Mouse (Mus musculus) lung, adult 2 months (tissue): ENCODE measurements around the gene Gnai2. TPM values are rescaled to one million over a fixed set of nuclear protein-coding genes. Genes with fewer than 3 reads are reported as not detected.

Experiments
- DNase-seq: peaks from one replicate; pipeline ENCODE4 v3.0.0; 2022
- H3K4me1 ChIP-seq: fragments of 200-500 bp; 2 replicates; pipeline ENCODE4 v1.6.1; 2011; ENCODE audit warnings: low read length; ENCODE audit not compliant: control insufficient read depth, insufficient read depth
- H3K4me3 ChIP-seq: fragments of 200-500 bp; replicated peaks from 2 replicates; pipeline ENCODE3; 2011; ENCODE audit warnings: low read depth, mild to moderate bottlenecking, control low read depth, low read length; ENCODE audit errors: extremely low read depth
- CTCF ChIP-seq: fragments of 200-500 bp; IDR thresholded peaks from 2 replicates; pipeline ENCODE4 v1.5.1; 2011; ENCODE audit warnings: mild to moderate bottlenecking, low read length, control low read depth; ENCODE audit not compliant: insufficient read depth
- POLR2A ChIP-seq: fragments of 200-500 bp; IDR thresholded peaks from 2 replicates; pipeline ENCODE4 v1.6.1; 2011; ENCODE audit warnings: low read depth, mild to moderate bottlenecking, control low read depth, low read length, borderline replicate concordance; ENCODE audit errors: extremely low read depth
- WGBS: fragments of 180-500 bp; shearing (Covaris S2); methylation state at CpG from one replicate; pipeline ENCODE4 v1.1.7; 2018; 5-methylcytosine and 5-hydroxymethylcytosine counted together
- polyA plus RNA-seq: library from polyadenylated mRNA; depleted of rRNA; stranded (reverse); fragments of >200 nt; gene quantifications from 2 replicates; pipeline ENCODE4 v1.2.3, GENCODE M21; 2012

Gene Gnai2
- polyA plus RNA-seq, 1 experiment = 991 TPM

GRCm38 (mm10) chr9:107633661-107634405 is 1.3 kb downstream of the Gnai2 start:
- under 1% methylated on average over 15 of the region's 15 CpGs for WGBS
- peaks cover 45% of the 10 kb centered on the region for H3K4me1 ChIP-seq
- no peak for DNase-seq

GRCm38 (mm10) chr9:107633091-107633660 is 2.0 kb downstream of the Gnai2 start:
- H3K4me3 ChIP-seq = peak overlapping the region; percentile 87
- no peak for TF ChIP-seq CTCF
- TF ChIP-seq POLR2A = peak; percentile 83; the same call in 1 of the 2 replicates
- H3K4me1 ChIP-seq = peaks cover 51% of the 10 kb centered on the region
- peak; percentile 83 for DNase-seq
- WGBS = 1% methylated on average over 33 of the region's 33 CpGs

More at GRCm38 (mm10) chr9:107633661-107634405, 1.3 kb downstream of the Gnai2 start:
- TF ChIP-seq POLR2A (0 out of 2 replicates have a peak, but pooled peaks have one; percentile 6), CTCF (no peak)
- peak overlapping the region; percentile 87 for H3K4me3 ChIP-seq

GRCm38 (mm10) chr9:107632478-107632877 is 2.7 kb downstream of the Gnai2 start:
- Histone ChIP-seq H3K4me1 (peaks cover 58% of the 10 kb centered on the region), H3K4me3 (peak overlapping the region; percentile 87)
- TF ChIP-seq POLR2A (peak; percentile 20; the same call in 1 of the 2 replicates), CTCF (no peak)
- DNase-seq = peak; percentile 60
- 15% methylated on average over 6 of the region's 6 CpGs for WGBS

- Histone ChIP-seq H3K4me1 (peaks cover 60% of the 10 kb centered on the region), H3K4me3 (no peak overlapping the region)
- no peak for TF ChIP-seq CTCF
- no peak for TF ChIP-seq POLR2A
- 80% methylated on average over 8 of the region's 8 CpGs for WGBS
- no peak for DNase-seq
Measured at GRCm38 (mm10) chr9:107631861-107632260, 3.3 kb downstream of the Gnai2 start.

GRCm38 (mm10) chr9:107631311-107631826 is 3.8 kb downstream of the Gnai2 start:
- no peak overlapping the region for H3K4me3 ChIP-seq
- 45% methylated on average over 9 of the region's 9 CpGs for WGBS
- H3K4me1 ChIP-seq = peaks cover 65% of the 10 kb centered on the region
- DNase-seq = no peak
- TF ChIP-seq CTCF = no peak
- no peak for TF ChIP-seq POLR2A

- WGBS = 9% methylated on average over 4 of the region's 4 CpGs
- H3K4me1 ChIP-seq = peaks cover 66% of the 10 kb centered on the region
- TF ChIP-seq CTCF = no peak
- no peak for TF ChIP-seq POLR2A
- peak; percentile 13 for DNase-seq
- no peak overlapping the region for H3K4me3 ChIP-seq
Measured at GRCm38 (mm10) chr9:107630576-107630975, 4.6 kb downstream of the Gnai2 start.

GRCm38 (mm10) chr9:107629901-107630425 is 5.2 kb downstream of the Gnai2 start:
- 22% methylated on average over 14 of the region's 14 CpGs for WGBS
- Histone ChIP-seq H3K4me3 (no peak overlapping the region), H3K4me1 (peaks cover 71% of the 10 kb centered on the region)
- DNase-seq = peak; percentile 28
- no peak for TF ChIP-seq CTCF
- no peak for TF ChIP-seq POLR2A

- no peak for TF ChIP-seq CTCF
- no peak for TF ChIP-seq POLR2A
- DNase-seq = no peak
- WGBS = 14% methylated on average over 4 of the region's 4 CpGs
- Histone ChIP-seq H3K4me3 (no peak overlapping the region), H3K4me1 (peaks cover 76% of the 10 kb centered on the region)
Measured at GRCm38 (mm10) chr9:107629411-107629730, 5.8 kb downstream of the Gnai2 start.

GRCm38 (mm10) chr9:107628721-107629410 is 6.3 kb downstream of the Gnai2 start:
- Histone ChIP-seq H3K4me3 (peak overlapping the region; percentile 45), H3K4me1 (peaks cover 81% of the 10 kb centered on the region)
- TF ChIP-seq POLR2A = 0 out of 2 replicates have a peak, but pooled peaks have one; percentile 32
- no peak for TF ChIP-seq CTCF
- peak; percentile 34 for DNase-seq
- 20% methylated on average over 15 of the region's 15 CpGs for WGBS
